26 mouse cellular contexts compared by ENCODE assay signal in the genomic region with DNA sequence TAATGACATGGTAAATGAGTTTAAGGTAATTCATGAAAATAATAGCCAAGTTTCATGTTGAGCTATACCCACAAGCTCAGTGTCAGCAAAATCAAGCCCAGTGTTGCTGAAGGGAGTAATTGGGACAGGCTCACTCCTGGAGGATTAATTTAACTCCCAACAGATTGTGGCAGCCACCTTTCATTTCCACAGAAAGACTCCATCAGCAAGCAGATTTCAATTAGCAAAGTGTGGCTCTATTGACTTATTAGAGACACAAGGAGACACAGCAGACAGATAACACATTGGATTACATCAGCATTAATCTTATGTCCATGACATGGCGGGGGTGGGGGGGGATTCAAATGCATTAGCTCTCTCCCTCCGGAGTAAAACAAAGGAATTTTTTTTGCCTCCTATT.
"Had no signal": no experiment of that assay in that cellular context is flagged by ENCODE, and none has a peak within 500 bp of the region (broad histone marks: within the 10 kb centered on the region; RNA-seq: fewer than 3 reads in every experiment).

No protein-coding gene starts in this region.

- H3K9me3 ChIP-seq: heart, embryonic 13.5 days; heart, embryonic 15.5 days; kidney, embryonic 15.5 days; limb, embryonic 10.5 days; limb, embryonic 12.5 days; liver, embryonic 13.5 days had no signal

- H3K4me2 ChIP-seq: heart, embryonic 11.5 days; heart, embryonic 13.5 days; heart, embryonic 15.5 days; hindbrain, embryonic 14.5 days; kidney, embryonic 15.5 days; limb, embryonic 12.5 days; liver, embryonic 11.5 days; liver, embryonic 13.5 days had no signal

- H3K27me3 ChIP-seq: heart, embryonic 13.5 days; heart, embryonic 15.5 days; kidney, embryonic 15.5 days; limb, embryonic 12.5 days; liver, embryonic 13.5 days had no signal

- DNase-seq: gastrocnemius, adult 2 months; gastrocnemius, postnatal 10 days; gastrocnemius, postnatal 25 days; heart, adult 2 months; heart, postnatal 14 days; heart, postnatal 36 days; kidney, adult 11 months; kidney, adult 2 months; kidney, adult 9 months; kidney, postnatal 25 days; kidney, postnatal 4 days; liver; liver, embryonic 13.5 days had no signal

- H3K36me3 ChIP-seq: heart, embryonic 13.5 days; heart, embryonic 15.5 days; kidney, embryonic 15.5 days; limb, embryonic 10.5 days; limb, embryonic 12.5 days; liver, embryonic 13.5 days had no signal

- ATAC-seq: hindbrain, postnatal 0 days; intestine, embryonic 16.5 days had no signal

- H3K4me3 ChIP-seq: gastrocnemius, adult 2 months; heart, adult 2 months; heart, embryonic 13.5 days; heart, embryonic 15.5 days; kidney, embryonic 15.5 days; layer of hippocampus, adult 2 months; left cerebral cortex, adult 2 months; limb, embryonic 10.5 days; limb, embryonic 12.5 days; liver, embryonic 13.5 days had no signal

- H3K9ac ChIP-seq: heart, embryonic 13.5 days; heart, embryonic 15.5 days; hindbrain, embryonic 14.5 days; kidney, embryonic 15.5 days; limb, embryonic 12.5 days; liver, embryonic 13.5 days had no signal

- H3K27ac ChIP-seq: gastrocnemius, adult 2 months; heart, adult 2 months; heart, embryonic 13.5 days; heart, embryonic 15.5 days; hindbrain, embryonic 14.5 days; hindbrain, postnatal 0 days; kidney, embryonic 15.5 days; kidney, postnatal 0 days; layer of hippocampus, adult 2 months; left cerebral cortex, adult 2 months; limb, embryonic 10.5 days; limb, embryonic 12.5 days; liver, embryonic 13.5 days had no signal

- H3K4me1 ChIP-seq: heart, embryonic 13.5 days; heart, embryonic 15.5 days; kidney, embryonic 15.5 days; limb, embryonic 10.5 days; limb, embryonic 12.5 days; liver, embryonic 13.5 days had no signal
